Mouse (Mus musculus): ENCODE data around the gene Gp1ba.
A peak's percentile ranks its signal among the peaks of the same experiment; 100 is the strongest.

Gene Gp1ba

GRCm38 (mm10) chr11:70630129-70630528, 8.8 kb upstream of the Gp1ba start:
- DNase-seq: no peak

- DNase-seq: no peak
These were observed 3.3 kb upstream of the Gp1ba start for GRCm38 (mm10) chr11:70635601-70636000.

- no peak for DNase-seq
These were observed 1.2 kb upstream of the Gp1ba start for GRCm38 (mm10) chr11:70637764-70638163.

- no peak for DNase-seq
These were observed 629 bp upstream of the Gp1ba start for GRCm38 (mm10) chr11:70638293-70638692.

DNA sequence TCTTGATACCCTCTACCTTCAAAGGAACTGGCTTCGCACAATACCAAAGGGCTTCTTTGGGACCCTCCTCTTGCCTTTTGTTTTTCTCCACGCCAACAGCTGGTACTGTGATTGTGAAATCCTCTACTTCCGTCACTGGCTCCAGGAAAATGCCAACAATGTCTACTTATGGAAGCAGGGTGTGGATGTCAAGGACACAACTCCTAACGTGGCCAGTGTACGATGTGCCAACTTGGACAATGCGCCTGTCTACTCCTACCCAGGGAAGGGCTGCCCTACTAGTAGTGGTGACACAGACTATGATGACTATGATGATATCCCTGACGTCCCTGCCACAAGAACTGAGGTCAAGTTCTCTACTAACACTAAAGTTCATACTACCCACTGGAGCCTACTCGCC, 1.1 kb downstream of the Gp1ba start:
- DNase-seq: no peak

- no peak for DNase-seq
These were observed 2.3 kb downstream of the Gp1ba start for GRCm38 (mm10) chr11:70641241-70641640.

- DNase-seq: no peak
These were observed 4.1 kb downstream of the Gp1ba start for GRCm38 (mm10) chr11:70643051-70643450.

DNA sequence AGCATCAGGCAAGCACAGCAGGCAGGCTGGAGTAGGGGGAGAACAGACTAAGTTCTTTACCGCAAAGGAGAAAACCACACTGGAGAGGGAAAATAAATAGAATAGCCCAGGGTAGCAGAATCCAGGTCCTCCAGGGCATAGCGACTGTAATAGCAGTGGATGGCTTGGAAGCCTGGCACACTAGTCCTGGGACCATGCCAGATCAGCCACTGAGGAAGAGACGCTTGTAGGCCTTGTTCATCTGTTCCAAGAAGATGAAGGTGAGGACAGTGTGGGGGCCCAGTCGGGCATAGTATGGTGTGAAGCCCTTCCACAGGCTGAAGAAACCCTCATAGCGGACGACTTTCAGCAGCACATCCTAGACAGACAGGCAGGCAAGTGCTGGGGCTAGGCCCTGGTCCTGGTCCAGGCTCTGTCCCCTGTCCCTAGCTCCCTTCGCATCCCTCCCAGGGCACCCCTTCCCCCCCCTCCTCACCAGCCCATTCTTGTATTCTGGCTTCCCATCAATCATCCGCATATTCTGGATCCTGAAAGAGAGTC, 5.7 kb downstream of the Gp1ba start:
- no peak for DNase-seq

DNA sequence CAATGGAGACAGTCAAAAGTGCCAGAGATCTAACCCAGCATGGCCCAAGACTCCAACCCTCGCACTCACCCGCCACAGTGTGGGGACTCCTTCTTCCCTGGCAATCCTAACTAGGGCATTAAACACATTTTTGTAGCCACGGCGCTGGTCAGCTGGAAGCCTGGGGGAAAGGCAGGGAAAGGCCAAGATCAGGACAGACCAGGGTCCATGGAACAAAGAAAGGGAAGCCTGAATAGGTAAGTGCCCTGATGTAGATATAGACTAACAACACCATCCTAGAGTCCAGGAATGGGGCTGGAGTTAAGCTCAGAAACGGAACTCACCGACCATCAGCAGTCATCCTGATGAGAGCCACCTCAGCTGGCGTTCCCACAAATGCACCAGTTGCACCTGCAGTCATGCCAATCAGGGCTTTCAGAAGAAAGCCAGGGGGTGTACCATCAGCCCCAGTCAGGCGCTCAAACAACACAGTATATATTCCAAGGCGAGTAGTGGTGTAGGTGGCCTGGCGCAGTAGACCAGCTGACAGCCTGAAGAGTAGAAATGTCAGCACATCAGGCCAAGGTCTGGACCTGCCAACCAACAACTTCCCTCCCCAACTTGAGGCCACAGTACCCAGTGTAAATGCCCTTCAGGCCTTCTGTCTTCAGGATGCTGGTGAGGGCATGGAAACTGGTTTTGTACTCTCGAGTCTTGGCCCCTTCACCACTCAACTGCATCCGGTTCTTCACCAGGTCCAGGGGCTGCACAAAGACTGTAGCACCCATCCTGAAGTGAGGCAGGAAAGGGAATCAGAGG, 6.7 kb downstream of the Gp1ba start:
- no peak for DNase-seq

GRCm38 (mm10) chr11:70646259-70646555, 7.3 kb downstream of the Gp1ba start:
- no peak for DNase-seq

GRCm38 (mm10) chr11:70646691-70647650, 8.0 kb downstream of the Gp1ba start, which contains the start of the genes Rnf167 and Slc25a11:
Rnf167 (plus strand) TSS chr11:70647235.
Slc25a11 (minus strand) TSS chr11:70647479.
- DNase-seq: peak; percentile 95

GRCm38 (mm10) chr11:70647716-70648420, 8.9 kb downstream of the Gp1ba start:
- peak; percentile 38 for DNase-seq

DNA sequence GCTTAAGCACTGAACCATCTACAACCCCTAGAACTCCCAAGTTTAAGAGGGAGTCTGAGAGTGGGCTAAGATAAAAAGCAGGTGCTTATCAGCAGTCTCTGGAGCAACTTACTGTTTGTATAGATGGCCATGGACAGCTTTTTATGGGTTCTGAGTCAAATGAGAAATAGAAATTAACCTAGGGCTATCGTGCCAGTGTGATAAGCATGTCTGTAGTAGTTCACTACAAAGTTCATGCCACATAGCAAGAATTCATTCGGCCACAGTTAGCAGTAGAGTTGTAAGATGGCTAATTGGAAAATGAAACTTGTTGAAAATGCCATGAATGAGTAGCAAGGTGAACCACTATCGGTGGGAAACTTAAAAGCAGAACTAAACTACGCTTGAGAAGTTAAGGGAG, 9.6 kb downstream of the Gp1ba start:
- DNase-seq: no peak

DNA sequence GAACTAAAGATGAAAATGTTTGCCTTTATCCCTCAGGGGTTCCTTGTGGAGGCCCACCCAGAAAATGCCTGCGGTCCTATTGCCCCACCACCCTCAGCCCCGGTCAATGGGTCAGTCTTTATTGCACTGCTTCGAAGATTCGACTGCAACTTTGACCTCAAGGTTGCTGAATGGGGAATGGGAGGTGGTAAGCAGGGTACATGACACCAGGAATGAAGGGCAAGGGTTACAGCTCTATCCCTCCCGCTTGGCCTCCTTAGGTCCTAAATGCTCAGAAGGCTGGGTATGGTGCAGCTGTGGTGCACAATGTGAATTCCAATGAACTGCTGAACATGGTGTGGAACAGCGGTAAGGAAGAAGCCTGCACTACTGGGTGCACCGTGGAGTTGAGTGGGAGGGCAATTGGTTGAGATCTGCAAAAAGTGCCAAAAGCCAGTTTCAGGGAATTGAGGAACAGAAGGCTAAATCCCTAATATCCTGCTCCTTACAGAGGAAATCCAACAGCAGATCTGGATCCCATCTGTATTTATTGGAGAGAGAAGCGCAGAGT, 10.3 kb downstream of the Gp1ba start:
- no peak for DNase-seq

GRCm38 (mm10) chr11:70650322-70651175, 11.6 kb downstream of the Gp1ba start:
- DNase-seq: no peak

GRCm38 (mm10) chr11:70651391-70651790, 12.5 kb downstream of the Gp1ba start:
- no peak for DNase-seq

DNA sequence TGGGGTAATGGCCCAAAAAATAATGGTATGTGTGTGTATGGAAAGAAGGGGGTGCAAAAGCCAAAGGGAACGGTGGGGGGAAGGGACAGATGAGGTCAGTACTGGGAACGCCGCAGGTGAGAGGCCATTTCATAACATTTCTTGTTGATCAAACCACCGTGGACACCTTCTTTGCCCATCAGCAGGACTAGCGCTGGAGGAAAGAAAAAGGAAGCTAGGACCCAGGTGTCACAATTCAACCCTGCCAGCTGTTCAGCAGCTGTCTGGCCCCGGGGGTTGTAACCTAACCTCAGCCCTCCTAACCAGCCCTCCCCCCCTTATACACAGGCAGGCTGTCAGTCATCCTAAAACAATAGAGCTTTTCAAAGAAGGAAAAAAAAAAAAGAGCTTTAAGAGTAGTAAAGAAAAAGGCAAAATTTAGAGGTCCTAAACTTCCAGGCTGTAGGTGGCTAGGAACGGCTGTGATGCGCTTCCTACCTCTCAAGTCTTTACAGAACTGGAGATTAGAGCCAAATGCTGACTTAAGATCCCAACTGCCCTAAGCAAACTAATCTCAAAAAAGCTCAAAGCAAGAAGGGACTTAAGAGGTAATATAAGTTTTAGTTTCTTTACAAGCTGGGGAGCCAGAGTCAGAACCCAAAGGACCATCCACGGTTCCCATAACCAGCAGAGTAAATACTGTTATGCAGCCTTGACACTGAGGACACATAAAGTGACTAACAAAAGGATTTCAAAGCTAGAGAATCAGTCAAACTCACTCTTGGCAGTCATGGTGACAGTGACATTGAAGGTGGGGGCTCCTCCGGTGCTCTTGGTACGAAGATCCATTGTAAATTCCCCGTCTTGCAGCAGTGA, 13.3 kb downstream of the Gp1ba start:
- DNase-seq: no peak

DNA sequence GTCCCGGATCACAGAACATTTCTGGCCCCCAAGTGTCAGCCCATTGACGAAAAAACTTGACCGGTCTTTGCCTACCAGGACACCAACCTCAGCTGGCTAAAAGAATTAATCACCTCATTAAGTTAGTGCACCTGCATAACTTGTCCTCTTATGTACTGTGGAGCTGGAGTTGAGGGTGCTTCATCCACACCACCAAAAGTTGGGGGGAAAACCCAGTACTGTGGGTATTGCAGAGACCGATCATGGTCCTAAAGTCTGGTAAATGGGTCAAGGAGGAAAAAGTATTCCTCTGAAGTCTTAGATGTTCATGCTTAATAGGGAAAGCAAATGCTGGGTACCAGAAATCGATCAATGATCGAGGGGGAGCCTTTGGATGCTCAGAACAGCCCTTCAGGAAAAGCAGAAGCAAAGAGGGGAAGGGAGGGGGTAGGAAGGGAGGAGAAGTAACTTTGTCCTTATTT, 14.0 kb downstream of the Gp1ba start:
- DNase-seq: no peak

- peak; percentile 63 for DNase-seq
These were observed 14.6 kb downstream of the Gp1ba start for GRCm38 (mm10) chr11:70653345-70654197.

All from right cerebral cortex, postnatal 14 days (tissue).